Mouse (Mus musculus): Measurements from ENCODE around the gene Polh. TPM values are rescaled to one million over a fixed set of nuclear protein-coding genes. Genes with fewer than 3 reads are reported as not detected.

Polh gene
- 37.3 and 38.5 TPM in 2 replicates for total RNA-seq (2021)
- long read RNA-seq, experiment 1, transcript Polh-201 (11 exons, 3,238 nt), result major isoform, 5 of 10 reads
- long read RNA-seq, experiment 1, partial matches to known transcripts, result 3 of 10 reads
- long read RNA-seq, experiment 1, other reads (novel, unspliced or antisense), result 2 of 10 reads
- long read RNA-seq, experiment 2, transcript Polh-201 (11 exons, 3,238 nt), result major isoform, 5 of 6 reads
- long read RNA-seq, experiment 2, partial matches to known transcripts, result 0 of 6 reads
- long read RNA-seq, experiment 2, other reads (novel, unspliced or antisense), result 1 of 6 reads

DNA sequence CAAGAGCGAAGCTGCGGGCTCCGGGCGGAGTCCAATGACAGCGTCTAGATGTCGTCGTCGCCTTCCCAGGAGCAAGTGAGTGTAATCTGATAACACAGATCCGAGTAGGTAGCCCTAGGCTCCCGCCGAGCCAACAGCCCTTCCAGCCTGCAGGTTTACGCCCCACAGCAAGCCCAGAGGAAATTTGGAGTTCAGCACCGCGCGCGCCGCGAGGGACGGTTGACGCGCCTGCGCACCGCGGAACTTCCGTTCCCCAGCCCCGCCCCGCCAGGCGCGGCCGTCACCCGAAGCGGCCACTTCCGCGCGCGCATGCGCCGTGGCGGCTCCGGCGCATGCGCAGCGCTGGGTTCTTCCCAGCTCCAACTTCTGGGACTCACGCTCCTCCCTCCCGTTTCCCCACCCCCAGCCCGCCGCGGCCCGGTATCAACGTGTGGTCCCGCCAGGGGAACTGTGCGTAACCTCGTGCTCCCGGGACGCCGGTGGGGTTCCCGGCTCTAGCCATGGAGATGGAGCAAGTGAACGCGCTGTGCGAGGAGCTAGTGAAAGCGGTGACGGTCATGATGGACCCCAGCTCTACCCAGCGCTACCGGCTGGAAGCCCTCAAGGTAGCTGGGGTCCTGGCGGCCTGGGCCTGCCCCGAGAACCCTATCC is at the start of gene Polh, which contains the start of gene Xpo5:
Gene Polh (minus strand): TSS at position 225 of the 651 bp plus-strand sequence.
Gene Xpo5 (plus strand): TSS at position 362 of the 651 bp plus-strand sequence.
- peak; percentile 96 for DNase-seq

DNA sequence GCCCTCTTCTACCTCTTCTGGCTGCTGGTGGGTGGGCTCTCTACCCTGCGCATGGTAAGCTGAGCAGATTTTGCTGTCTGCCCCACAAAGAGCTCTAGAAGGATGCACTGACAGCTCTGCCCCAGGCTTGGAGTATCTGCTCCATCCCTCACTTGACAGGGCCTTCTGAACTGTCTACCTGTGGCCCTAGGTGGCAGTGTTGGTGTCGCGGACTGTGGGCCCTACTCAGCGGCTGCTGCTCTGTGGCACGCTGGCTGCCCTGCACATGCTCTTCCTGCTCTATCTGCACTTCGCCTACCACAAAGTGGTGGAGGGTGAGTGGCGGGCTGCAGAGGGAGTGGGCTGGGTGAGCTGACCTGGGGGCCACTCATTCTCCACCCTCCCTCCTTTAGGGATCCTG is 48.7 kb upstream of the Polh start:
- DNase-seq, result no peak

DNA sequence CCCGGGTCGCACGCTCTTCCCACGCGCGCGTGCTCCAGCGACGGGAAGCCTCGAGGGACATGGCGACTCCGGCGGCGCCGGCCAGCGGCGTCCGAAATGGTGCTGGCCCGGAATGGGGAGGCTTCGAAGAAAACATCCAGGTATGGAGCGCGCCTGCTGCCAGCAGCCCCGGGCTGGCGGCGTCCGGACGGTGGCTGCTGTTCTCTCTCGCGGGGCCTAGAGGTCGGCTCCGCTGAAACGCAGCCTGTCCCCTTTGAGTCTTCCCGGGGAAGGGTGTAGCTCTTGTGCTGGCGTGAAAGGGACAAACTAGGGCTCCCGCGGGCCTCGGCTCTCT is 45.7 kb upstream of the Polh start:
- DNase-seq, result no peak

DNA sequence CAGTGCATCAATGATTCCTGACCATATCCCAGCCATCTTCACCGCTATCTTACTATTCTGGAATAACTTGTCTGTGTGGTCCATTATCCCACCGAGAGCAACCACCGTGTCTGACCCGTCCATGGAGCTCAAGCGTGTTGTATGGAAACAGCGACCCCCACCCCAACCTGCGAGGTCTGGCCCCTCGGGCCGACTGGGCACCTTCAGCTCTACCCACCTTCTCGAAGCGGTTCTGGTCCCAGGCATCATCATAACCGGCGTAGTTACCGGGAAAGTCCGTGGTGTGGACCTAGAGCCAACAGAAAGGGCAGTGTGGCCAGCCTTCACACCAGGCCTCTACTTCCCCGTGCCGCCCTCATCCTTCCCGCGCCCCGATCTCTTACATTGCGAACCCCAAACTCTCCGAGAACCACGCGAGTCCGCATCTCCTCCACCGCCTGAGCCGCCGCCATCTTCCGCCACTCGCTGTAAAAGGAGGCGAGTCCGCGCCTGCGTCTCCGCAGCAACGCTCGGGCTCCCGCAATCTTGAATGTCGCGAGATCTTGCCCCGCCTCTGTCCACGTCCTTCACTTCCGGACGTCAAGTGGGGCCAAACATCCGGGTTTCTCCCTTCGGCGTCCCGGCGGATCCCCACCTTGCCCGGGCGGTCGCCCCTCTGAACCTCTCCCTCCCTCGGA is 45.2 kb upstream of the Polh start, which contains the start of the genes Polr1c and Yipf3:
Gene Polr1c (minus strand): TSS at position 543 of the 677 bp plus-strand sequence.
Gene Yipf3 (plus strand): TSS at position 569 of the 677 bp plus-strand sequence.
- peak; percentile 98 for DNase-seq

DNA sequence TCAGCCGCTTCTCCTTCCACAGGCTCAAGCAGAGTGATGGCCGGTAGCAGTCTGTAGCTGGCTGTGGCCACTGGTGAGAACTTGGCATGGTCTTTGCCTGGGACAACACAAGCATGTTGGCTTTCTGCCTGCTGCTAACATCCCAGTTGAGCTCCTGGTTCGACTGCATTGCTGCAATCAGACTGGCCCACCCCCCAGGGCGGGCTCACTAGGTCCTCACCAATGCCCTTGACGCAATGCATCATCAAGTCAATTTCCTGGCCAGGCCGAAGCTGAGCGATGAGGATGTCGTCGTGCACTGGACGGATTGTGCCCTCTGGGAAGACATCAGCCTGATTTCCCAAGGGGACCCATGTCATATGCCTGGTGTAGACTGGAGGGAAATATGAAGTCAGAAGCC is 42.1 kb upstream of the Polh start:
- DNase-seq, result peak; percentile 91

DNA sequence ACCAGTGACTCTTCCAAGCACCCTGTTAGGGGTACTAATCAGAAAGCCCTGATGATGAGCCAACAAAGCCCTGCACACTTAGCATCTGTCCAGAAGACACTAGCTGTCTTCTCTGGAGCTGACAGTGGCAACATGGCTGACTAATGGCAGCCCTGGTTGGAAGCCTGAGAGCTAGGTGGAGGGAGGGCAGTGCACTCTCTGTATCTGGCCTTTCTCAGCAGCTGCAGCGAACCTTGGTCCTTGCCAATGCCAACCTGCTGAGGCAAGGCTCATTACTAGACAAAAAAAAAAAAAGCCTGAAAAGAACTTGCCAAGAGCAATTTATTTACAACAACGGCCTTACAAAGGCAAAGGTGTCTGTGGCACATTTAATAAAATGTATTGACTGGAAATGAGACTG is 41.2 kb upstream of the Polh start:
- DNase-seq, result peak; percentile 49

DNA sequence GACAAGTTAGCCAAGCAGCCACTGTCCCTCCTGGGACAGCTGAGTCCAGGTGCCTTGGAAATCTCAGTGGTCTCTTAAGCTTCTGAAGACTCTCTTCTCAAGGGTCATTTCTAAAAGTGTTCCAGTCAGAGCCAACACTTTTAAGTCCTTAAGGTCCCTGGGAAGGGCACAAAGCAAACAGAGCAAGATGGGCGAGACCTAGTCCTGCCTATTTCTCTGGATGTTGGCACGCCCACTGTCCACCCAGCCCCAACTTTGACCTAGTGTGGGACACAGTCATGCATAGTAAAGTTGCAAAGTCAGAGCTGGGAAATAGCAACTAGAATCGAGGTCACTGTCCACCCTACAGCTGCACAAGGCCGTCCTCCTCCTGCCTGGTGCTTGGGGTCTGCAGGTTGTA is 40.5 kb upstream of the Polh start:
- peak; percentile 54 for DNase-seq

DNA sequence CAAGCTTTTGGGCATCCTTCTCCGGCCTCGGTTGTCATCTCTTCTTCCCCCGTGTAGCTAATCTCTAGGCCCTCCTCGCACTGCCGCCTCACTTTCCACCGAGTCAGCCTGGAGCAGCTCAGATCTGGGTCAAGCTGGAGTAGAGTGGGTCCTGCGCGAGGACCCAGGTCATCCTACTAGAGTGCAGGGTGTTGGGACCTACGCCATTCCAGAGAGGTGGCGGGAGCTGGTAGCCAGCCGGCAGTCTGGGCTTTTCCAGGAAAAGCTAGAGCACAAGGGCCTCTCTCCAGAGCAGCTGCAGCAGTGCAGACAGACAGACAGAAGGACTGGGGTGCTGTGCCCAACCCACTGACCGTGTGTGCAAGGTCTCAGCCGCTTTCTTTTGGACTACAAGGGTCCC is 39.8 kb upstream of the Polh start:
- DNase-seq, result no peak

DNA sequence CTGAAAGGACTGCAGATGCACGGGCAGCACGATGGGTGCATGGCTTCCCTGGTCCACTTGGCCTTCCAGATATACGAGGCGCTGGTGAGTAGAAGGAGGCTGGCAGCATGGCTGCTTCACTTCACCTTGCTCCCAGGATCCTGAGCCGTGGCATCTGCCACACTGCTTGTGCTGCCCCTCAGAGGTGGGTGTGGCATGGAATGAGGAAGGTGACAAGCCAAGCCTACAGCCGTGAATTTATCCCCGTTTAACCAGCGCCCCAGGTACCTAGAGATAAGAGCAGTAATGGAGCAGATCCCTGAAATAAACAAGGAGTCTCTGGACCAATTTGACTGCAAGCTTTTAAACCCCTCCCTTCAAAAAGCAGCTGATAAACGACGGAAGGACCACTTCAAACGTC is 39.0 kb upstream of the Polh start:
- DNase-seq, result no peak

DNA sequence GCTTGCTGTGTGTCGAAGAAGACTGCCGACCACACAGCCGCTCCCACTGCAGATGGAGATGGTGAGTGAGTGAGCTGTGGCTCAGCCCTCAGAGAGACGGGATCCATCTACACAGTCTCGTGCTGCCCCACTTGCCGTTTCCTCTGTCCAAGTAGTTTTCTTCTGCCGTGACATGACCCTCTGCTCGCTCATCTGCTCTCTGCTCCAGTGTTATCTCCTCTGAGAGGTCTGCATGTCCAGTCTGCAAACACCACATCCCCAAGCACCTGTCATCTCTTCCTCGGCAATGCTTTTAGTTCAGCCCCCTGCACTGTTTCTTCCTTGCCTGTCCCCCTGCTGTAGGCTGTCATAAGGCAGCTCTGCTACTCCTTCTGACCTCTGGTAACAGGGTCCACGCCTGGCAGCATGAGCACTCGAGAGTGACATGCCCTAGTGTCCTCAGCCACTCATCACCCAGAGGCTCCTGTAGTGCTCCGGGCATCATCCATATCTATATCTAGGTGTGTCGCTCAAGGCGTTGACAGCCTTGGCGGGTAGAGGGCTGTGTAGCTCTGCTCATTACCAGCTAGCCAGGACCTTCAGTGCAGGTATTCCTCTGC is 37.2 kb upstream of the Polh start:
- DNase-seq, result no peak

DNA sequence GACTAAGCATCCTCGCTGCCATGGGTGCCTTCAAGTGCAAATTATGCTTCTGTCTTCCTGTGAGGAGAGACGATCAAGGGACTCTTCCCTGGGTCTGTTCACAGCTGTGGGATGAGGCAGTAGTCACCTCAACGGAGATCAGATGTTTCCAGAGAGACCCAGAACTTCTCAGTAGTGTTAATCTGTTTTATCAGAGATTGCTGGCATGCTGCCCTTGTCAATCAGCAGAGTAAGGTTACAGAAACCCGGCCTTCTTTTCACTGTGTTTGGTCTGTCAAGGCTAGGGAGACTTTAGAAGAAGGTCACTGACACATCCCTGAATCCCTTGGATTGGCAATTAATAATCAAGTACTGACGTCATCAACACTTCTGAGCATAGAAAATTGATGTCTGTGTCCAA is 35.0 kb upstream of the Polh start:
- DNase-seq, result peak; percentile 73

DNA sequence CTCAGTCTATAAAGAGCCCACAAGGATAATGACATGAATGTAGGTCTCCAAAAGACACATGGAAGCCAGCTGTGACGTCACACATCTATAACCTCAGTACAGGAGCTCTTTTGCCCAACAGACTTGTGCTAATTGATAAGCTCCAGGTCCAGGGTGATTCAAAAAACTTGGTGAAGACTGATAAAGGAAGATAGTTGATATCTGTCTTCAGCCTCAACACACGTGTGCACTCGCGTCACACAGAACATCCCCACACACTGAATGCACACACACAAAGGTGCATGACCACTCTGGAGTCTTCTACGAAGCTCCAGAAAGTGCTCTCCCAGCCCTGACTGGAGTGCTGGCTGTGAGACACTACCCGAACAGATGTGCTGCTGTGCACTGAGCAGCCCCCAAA is 34.6 kb upstream of the Polh start:
- no peak for DNase-seq

DNA sequence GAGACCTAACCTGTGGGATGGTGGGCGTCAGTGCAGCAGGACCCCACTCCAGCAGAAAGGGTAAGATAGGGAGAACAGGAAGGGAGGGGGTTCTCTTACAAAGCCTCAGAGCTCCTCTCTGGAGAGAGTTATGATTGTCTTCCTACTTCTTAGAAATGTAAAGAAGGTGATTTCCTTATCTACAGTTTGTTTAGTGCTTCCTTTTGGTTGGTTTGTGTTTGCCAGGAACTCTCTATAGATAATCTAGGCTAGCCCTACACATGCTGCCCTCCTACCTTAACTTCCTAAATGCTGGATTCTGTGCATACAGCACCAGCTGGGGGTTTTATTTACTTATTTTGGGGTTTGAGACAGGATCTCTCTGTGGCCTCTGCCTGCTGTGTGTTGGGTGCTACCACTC is 33.6 kb upstream of the Polh start:
- no peak for DNase-seq

DNA sequence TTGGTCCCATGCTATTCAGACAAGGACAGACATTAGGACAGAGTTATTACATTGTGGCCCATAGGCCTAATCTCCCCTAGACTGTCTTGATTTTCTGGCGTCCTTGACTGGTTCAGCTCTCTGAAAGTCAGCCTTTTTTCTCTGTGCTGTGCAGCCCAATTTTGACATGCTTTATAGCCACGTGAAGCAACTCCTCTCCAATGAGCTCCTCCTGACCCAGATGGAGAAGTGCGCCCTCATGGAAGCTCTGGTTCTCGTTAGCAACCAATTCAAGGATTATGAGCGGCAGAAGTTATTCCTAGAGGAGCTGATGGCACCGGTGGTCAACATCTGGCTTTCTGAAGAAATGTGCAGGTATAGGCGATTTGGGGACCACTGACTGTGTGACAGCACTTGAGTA is 25.1 kb upstream of the Polh start:
- DNase-seq, result peak; percentile 75

DNA sequence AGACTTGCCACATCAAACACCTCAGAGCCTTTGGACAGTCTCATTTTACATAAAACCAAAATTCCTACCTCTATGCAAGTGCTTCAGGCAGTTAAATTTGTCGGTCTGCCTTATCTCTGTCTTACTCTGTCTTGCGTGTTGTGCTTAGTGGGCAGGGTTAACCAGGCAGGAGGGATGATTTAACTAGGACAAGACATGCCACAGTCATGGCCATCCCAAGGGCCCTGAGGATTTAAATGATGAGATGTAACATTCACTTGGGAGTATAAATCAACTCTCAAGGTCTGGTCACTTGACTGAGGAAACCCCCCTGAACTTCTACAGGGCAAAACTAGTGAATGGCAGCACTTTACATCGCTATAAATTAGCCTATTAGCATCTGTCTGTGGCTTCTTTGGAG is 19.2 kb upstream of the Polh start:
- DNase-seq, result peak; percentile 69

DNA sequence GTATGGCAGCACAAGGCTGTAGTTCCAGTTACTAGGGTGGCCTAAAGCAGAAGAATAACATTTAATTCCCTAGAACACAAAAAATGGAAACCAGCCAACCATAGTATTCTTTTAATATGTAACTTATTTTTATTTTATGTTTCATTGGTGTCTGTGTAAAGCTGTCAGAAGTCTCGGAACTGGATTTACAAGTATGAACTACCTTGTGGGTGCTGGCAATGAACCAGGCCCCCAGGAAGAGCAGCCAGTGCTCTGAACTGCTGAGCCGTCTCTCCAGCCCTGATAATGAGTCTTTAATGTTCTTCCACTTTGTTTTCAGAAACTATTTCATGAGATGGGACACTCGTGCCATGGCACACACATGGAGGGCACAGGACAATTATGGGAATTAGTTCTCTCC is 8.1 kb upstream of the Polh start:
- no peak for DNase-seq

DNA sequence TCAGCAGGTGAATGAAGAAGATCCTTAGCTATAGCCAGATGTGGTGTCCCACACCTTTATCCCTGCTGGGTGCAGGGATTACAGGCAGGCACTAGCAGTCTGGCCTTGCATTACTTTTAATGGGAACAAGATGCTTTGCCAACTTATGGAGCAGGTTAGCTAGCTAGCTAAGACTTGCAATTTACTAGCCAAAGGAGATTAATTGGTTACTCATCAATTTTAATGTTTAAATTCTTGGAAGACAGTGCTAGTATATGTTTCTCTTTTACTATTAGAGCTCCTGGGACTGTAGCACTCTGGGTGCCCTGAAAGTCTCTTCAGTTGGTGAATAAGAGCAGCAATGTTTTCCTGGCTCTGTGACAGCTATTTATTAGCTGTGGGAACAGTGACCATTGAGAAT is 4.2 kb upstream of the Polh start:
- no peak for DNase-seq

DNA sequence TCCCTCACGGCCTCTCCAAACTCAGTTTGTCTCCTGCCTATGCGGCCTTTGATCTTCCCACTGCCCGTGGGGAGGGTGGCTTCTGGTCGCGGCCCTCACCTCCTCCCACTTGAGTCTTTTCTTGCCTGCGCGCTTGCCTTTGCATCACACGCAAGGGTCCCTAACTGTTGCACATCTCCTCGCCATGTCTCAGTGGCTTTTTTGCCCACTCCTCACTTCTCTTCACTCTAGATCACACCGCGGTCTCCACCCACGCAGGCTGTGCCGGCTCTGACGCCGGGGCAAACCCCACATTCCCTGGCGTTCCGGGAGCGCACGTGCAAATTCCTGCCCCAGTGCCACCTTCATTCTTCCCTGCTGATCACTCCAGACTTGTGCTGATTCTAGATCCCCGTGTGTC is 633 bp upstream of the Polh start:
- DNase-seq, result peak; percentile 62

DNA sequence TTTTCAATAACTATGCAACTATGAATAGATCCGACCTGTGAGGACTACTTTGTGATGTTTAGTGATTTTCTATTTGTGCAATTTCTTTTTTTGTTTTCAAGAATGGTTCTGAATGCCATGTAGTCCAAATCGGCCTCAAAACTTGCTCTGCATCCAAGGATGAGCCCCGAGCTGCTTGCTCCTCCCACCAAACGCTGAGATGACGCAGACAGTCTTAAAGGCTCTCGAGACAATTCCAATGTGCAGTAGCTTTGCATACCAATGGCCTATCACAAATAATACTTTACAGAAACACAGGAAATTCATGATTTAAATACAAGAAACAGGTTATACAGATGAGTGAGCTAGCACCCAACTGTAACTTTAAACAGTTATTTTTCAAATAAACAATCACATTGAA is 1.3 kb downstream of the Polh start:
- DNase-seq, result peak; percentile 49

DNA sequence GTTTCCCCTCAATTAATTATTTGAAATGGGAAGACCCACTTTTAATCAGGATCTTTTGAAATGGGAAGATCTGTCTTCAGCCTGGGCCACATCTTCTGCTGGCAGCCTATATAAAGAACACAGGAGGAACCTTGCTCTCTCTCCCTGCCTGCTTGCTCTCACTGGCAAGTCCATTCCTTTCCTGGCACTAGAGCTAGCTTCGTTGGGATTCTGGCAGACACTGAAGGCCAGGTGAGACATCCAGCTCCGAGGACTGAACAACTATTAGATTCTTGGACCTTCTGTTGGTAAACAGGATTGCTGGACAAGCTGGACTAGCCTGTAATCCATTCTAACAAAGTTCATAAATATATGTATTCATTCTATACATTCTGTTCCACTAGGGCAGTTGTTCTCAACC is 13.6 kb downstream of the Polh start:
- DNase-seq, result peak; percentile 51

DNA sequence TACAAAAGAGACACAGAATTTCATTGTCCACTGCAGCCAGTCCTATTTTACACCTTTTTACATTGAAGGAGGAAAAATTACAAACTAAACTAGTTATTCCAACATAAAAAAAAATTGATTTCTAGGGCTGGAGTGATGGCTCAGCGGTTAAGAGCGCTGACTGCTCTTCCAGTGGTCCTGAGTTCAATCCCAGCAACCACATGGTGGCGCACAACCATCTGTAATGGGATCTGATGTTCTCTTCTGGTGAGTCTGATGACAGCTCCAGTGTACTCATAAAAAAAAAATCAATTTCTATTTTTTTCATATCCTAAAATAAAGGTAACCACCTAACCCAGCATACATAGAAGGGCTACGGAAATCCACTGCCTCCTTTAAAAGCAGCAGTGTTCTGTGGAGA is 20.2 kb downstream of the Polh start:
- DNase-seq, result peak; percentile 64

DNA sequence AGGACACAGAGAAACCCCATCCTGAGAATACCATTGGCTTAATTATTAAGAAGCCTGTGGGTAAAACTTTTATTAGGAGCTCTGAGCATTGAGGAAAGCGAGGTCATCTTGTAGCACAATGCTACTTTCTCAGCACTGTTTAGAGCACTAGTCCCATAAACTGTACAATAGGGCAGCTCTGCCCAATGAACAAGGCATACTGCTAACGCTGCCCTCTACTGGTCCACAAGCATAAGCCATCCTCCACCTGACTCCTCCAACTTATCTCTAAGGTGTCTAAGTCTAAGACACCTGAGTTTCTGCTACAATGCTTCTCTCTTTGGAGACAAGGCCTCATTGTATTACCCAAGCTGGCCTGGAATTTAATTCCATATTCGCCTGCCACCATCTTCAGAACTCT is 31.9 kb downstream of the Polh start:
- DNase-seq, result no peak

DNA sequence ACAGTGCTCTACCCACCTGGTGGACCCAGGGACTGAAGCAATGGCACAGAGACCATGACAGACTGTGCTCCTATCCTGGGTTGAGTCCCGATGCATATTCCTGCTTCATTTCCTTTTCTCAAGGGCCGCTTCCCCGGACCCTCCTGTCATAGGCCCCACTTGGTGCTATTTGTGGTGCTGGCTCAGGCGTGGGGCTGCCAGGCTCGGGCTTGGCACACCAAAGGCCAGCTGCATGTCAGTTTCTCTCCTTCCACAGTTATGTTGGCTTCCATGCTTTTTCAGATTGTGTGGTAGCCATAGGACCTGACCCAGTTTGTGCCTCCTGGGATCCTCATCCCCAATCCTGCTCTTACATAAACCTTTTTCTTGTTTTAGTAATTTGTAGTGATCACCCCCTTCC is 33.7 kb downstream of the Polh start:
- DNase-seq, result no peak
